Mouse (Mus musculus): Measurements from ENCODE around the gene Brd9. TPM values are rescaled to one million over a fixed set of nuclear protein-coding genes. Genes with fewer than 3 reads are reported as not detected.

The Brd9 gene
- total RNA-seq (2014; rRNA removed) = 8.0 and 8.5 TPM in 2 replicates
- polyA plus RNA-seq (2012; rRNA removed) = 6.0 and 9.1 TPM in 2 replicates

DNA sequence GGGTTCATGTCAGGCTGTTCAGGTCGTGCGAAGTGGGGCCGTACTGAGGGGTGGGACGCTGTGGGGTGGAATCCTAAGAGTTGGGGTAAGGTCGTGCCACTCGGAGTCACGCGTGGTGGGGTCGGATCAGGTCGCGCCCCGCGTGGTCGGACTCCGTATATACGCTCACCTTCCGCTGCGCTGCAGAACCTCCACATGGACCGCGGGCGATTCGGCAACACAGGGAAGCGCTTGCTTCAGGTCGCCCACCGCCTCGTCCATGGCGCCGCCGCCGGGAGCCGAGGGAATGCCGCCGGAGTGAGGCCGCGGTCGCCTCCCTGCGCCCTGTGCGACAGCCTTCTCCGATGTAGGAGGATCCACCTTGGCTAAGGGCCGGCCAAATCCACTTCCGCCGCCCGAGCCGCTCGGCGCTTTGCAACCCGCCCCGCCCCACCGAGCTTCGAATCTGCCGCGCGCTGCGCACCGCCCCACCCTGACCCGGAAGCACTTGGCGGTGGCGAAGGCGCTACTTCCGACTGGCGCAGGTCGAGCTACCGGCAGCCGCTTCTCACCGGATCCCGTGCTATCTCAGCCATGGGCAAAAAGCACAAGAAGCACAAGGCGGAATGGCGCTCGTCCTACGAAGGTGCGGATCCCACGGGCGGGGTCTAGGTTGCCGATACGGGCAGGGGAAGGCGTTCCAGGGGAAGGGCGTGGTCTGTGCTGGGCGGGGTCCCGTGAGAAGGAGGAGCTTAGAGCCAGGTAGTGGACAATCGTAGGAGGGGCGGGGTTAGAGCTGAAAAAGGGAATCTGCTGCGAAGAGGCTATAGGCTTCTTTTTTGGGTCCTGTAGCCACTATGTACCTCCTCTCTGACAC is at the start of gene Brd9, which contains the start of gene Trip13:
TSS of gene Brd9 (plus strand) at position 491 of the 856 bp plus-strand sequence.
TSS of gene Trip13 (minus strand) at position 464 of the 856 bp plus-strand sequence.
- TF ChIP-seq CTCF (IDR thresholded peaks at IDR 0.05; ENCODE audit: low read depth, low read length) (no peak), POLR2A (IDR thresholded peaks at IDR 0.05; ENCODE audit: extremely low read depth, insufficient read depth, low read length) (no peak)

DNA sequence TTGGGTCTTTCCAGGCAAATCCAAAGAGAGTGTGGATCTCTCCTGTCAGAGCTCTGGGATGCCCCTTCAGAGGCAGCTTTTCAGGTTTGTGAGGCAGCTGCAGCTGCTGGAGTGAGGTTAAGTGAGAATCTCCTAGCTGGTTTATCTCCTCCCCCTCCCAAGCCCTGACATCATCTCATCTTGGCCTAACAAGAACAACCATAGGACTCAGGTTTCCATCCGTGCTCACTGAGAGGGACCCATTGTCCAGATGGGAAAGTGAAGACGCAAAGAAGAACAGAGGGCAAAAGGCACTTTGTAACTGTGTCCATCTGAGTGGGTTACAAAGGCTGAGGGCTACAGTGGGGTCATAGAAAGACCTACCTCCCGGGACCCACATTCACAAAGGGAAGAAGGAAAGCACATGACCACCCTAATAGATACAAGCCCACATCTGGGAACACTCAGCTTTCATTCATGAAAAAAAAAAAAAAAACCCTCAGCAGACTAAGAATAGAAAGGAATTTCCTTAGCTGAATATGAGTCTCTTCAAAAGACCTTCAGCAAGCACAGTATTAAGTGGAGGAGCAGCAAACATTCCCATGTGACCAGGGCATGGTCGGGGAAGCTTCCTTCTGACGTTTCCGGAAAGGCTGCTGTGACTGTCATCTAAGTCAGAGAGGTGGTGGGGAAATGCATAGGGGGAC is 45.0 kb upstream of the Brd9 start:
- no peaks in the 10 kb centered on the region for H3K36me3 ChIP-seq (ENCODE audit: control insufficient read depth, insufficient read depth, low read length)
- no peak overlapping the region for H3K9ac ChIP-seq (ENCODE audit: low read depth, low read length)
- WGBS = 60% methylated on average over 6 of the region's 6 CpGs
- H3K4me3 ChIP-seq (ENCODE audit: insufficient read depth, low read depth, low read length) = no peak overlapping the region
- no peak for TF ChIP-seq POLR2A (IDR thresholded peaks at IDR 0.05; ENCODE audit: extremely low read depth, insufficient read depth, low read length)
- no peak for TF ChIP-seq CTCF (IDR thresholded peaks at IDR 0.05; ENCODE audit: low read depth, low read length)
- no peaks in the 10 kb centered on the region for H3K4me1 ChIP-seq (ENCODE audit: control insufficient read depth, insufficient read depth, low read length)
- DNase-seq (ENCODE audit: extremely low read depth, low read depth, low spot score) = peak; percentile 17
- no peaks in the 10 kb centered on the region for H3K79me2 ChIP-seq (ENCODE audit: control insufficient read depth, insufficient read depth, low read length)
- H3K27ac ChIP-seq (replicated peaks; ENCODE audit: insufficient read depth, low read depth, low read length) = peak overlapping the region; percentile 38
- no peaks in the 10 kb centered on the region for H3K27me3 ChIP-seq (ENCODE audit: control insufficient read depth, insufficient read depth, low read length)

More for the DNA sequence above, at the start of gene Brd9, which contains the start of gene Trip13:
- under 1% methylated on average over 82 of the region's 82 CpGs for WGBS
- no peaks in the 10 kb centered on the region for H3K27me3 ChIP-seq (ENCODE audit: control insufficient read depth, insufficient read depth, low read length)
- peak within 1 kb of the TSS; percentile 83 for H3K9ac ChIP-seq (ENCODE audit: low read depth, low read length)
- no peaks in the 10 kb centered on the region for H3K79me2 ChIP-seq (ENCODE audit: control insufficient read depth, insufficient read depth, low read length)
- H3K27ac ChIP-seq (replicated peaks; ENCODE audit: insufficient read depth, low read depth, low read length) = peak within 1 kb of the TSS; percentile 73
- H3K4me1 ChIP-seq (ENCODE audit: control insufficient read depth, insufficient read depth, low read length) = peaks cover 6% of the 10 kb centered on the region
- H3K36me3 ChIP-seq (ENCODE audit: control insufficient read depth, insufficient read depth, low read length) = peaks cover 6% of the 10 kb centered on the region
- DNase-seq (ENCODE audit: extremely low read depth, low read depth, low spot score) = peak; percentile 70
- peak within 1 kb of the TSS; percentile 76 for H3K4me3 ChIP-seq (ENCODE audit: insufficient read depth, low read depth, low read length)

GRCm38 (mm10) chr13:73897561-73897960 is 40.0 kb upstream of the Brd9 start:
- TF ChIP-seq CTCF (IDR thresholded peaks at IDR 0.05; ENCODE audit: low read depth, low read length) (no peak), POLR2A (IDR thresholded peaks at IDR 0.05; ENCODE audit: extremely low read depth, insufficient read depth, low read length) (no peak)
- no peaks in the 10 kb centered on the region for H3K27me3 ChIP-seq (ENCODE audit: control insufficient read depth, insufficient read depth, low read length)
- no peak overlapping the region for H3K4me3 ChIP-seq (ENCODE audit: insufficient read depth, low read depth, low read length)
- H3K36me3 ChIP-seq (ENCODE audit: control insufficient read depth, insufficient read depth, low read length) = no peaks in the 10 kb centered on the region
- no peaks in the 10 kb centered on the region for H3K79me2 ChIP-seq (ENCODE audit: control insufficient read depth, insufficient read depth, low read length)
- DNase-seq (ENCODE audit: extremely low read depth, low read depth, low spot score) = no peak
- no peak overlapping the region for H3K9ac ChIP-seq (ENCODE audit: low read depth, low read length)
- no peaks in the 10 kb centered on the region for H3K4me1 ChIP-seq (ENCODE audit: control insufficient read depth, insufficient read depth, low read length)
- WGBS = 69% methylated on average over 3 of the region's 3 CpGs
- H3K27ac ChIP-seq (replicated peaks; ENCODE audit: insufficient read depth, low read depth, low read length) = no peak overlapping the region

DNA sequence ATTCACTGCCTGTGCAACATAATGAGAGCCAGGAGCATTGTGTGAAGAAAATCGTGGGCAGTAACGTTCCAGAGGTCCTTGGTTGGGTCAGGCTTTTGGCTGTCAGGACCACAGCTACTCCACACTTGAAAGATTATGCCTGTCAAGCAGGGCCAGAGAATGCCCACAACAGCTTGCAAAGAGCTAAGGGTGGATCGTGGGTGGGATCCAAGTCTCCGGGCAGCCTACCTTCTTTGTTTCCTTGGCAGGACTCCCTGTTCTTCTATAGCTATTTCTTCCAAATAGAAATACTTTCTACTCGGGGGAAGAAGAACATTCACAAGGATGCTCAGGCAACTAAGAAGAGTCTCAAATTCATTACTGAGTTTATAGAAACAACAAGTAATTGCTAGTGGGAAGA is 30.5 kb upstream of the Brd9 start:
- no peaks in the 10 kb centered on the region for H3K36me3 ChIP-seq (ENCODE audit: control insufficient read depth, insufficient read depth, low read length)
- 90% methylated on average over 5 of the region's 5 CpGs for WGBS
- H3K27ac ChIP-seq (replicated peaks; ENCODE audit: insufficient read depth, low read depth, low read length) = no peak overlapping the region
- H3K79me2 ChIP-seq (ENCODE audit: control insufficient read depth, insufficient read depth, low read length) = no peaks in the 10 kb centered on the region
- no peak overlapping the region for H3K4me3 ChIP-seq (ENCODE audit: insufficient read depth, low read depth, low read length)
- TF ChIP-seq POLR2A (IDR thresholded peaks at IDR 0.05; ENCODE audit: extremely low read depth, insufficient read depth, low read length) (no peak), CTCF (IDR thresholded peaks at IDR 0.05; ENCODE audit: low read depth, low read length) (no peak)
- DNase-seq (ENCODE audit: extremely low read depth, low read depth, low spot score) = no peak
- no peaks in the 10 kb centered on the region for H3K27me3 ChIP-seq (ENCODE audit: control insufficient read depth, insufficient read depth, low read length)
- no peak overlapping the region for H3K9ac ChIP-seq (ENCODE audit: low read depth, low read length)
- no peaks in the 10 kb centered on the region for H3K4me1 ChIP-seq (ENCODE audit: control insufficient read depth, insufficient read depth, low read length)

DNA sequence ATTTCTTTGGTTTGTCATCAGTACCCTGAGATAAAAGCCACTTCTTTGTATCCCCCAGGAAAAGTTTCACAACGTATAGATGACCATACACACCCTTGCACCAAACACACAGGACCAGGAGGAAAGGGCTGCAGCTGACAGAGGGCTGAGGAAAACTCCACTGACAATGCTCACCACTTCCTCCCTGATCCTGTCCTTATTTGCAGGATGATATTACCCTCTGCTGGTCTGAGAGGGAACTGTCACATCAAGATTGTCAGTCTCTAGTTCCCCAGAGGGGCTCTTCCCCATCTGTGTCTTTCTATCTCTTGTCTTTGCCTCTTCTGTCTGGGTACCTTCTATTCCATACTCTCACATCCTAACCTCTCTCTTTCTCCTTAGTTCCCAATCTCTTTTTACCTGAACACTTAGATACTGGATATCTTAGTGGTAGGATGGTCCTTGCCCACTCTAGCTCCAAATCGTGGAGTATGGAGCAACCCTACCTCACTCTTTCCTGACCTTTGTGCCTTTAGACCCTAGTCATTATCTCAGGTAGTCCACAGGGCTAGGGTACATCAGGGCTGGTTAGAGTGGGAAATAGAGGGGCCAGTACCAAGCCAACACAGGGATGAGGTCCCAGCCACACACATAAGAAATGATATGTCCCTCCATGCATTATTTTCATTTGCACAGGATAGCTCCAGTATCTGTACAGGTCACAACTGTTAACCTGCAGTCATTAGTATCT is 29.8 kb upstream of the Brd9 start:
- peak; percentile 18 for DNase-seq (ENCODE audit: extremely low read depth, low read depth, low spot score)
- H3K27ac ChIP-seq (replicated peaks; ENCODE audit: insufficient read depth, low read depth, low read length) = no peak overlapping the region

More for the DNA sequence above, 29.8 kb upstream of the Brd9 start:
- Histone ChIP-seq H3K9ac (ENCODE audit: low read depth, low read length) (no peak overlapping the region), H3K36me3 (ENCODE audit: control insufficient read depth, insufficient read depth, low read length) (no peaks in the 10 kb centered on the region), H3K4me1 (ENCODE audit: control insufficient read depth, insufficient read depth, low read length) (no peaks in the 10 kb centered on the region), H3K79me2 (ENCODE audit: control insufficient read depth, insufficient read depth, low read length) (no peaks in the 10 kb centered on the region), H3K4me3 (ENCODE audit: insufficient read depth, low read depth, low read length) (no peak overlapping the region), H3K27me3 (ENCODE audit: control insufficient read depth, insufficient read depth, low read length) (no peaks in the 10 kb centered on the region)
- 51% methylated on average over 2 of the region's 2 CpGs for WGBS
- TF ChIP-seq CTCF (IDR thresholded peaks at IDR 0.05; ENCODE audit: low read depth, low read length) (peak; percentile 54), POLR2A (IDR thresholded peaks at IDR 0.05; ENCODE audit: extremely low read depth, insufficient read depth, low read length) (no peak)

Measured in liver, adult 2 months (tissue).